Mouse (Mus musculus): Measurements from ENCODE around the gene Syk. TPM values are rescaled to one million over a fixed set of nuclear protein-coding genes. Genes with fewer than 3 reads are reported as not detected.

The Syk gene
- polyA plus RNA-seq, 1 experiment from 2014 or later, result 3.7 TPM

- Histone ChIP-seq H3K9me3 (no peaks in the 10 kb centered on the region; the same call in 1 of the 2 replicates), H3K27me3 (no peaks in the 10 kb centered on the region), H3K9ac (no peak overlapping the region), H3K36me3 (no peaks in the 10 kb centered on the region), H3K4me3 (no peak overlapping the region), H3K27ac (no peak overlapping the region), H3K4me2 (no peak overlapping the region), H3K4me1 (no peaks in the 10 kb centered on the region)
- no peak for ATAC-seq (ENCODE audit: insufficient number of reproducible peaks, insufficient read depth, low FRiP score, low TSS enrichment, low read depth)
- WGBS, result 82% methylated on average over 9 of the region's 9 CpGs
Observed at GRCm38 (mm10) chr13:52551275-52551674, 31.7 kb upstream of the Syk start.

- Histone ChIP-seq H3K27ac (no peak overlapping the region), H3K4me1 (no peaks in the 10 kb centered on the region), H3K9me3 (no peaks in the 10 kb centered on the region; the same call in 1 of the 2 replicates), H3K36me3 (no peaks in the 10 kb centered on the region), H3K27me3 (no peaks in the 10 kb centered on the region), H3K9ac (no peak overlapping the region), H3K4me2 (no peak overlapping the region), H3K4me3 (no peak overlapping the region)
- 59% methylated on average over 9 of the region's 9 CpGs for WGBS
- no peak for ATAC-seq (ENCODE audit: insufficient number of reproducible peaks, insufficient read depth, low FRiP score, low TSS enrichment, low read depth)
Observed at GRCm38 (mm10) chr13:52552822-52553477, 30.0 kb upstream of the Syk start.

- Histone ChIP-seq H3K9me3 (no peaks in the 10 kb centered on the region), H3K27ac (no peak overlapping the region), H3K36me3 (no peaks in the 10 kb centered on the region), H3K4me1 (no peaks in the 10 kb centered on the region), H3K9ac (no peak overlapping the region), H3K4me3 (no peak overlapping the region), H3K27me3 (no peaks in the 10 kb centered on the region), H3K4me2 (no peak overlapping the region)
- 86% methylated on average over 9 of the region's 9 CpGs for WGBS
- ATAC-seq (ENCODE audit: insufficient number of reproducible peaks, insufficient read depth, low FRiP score, low TSS enrichment, low read depth), result no peak
Observed at GRCm38 (mm10) chr13:52554722-52555121, 28.3 kb upstream of the Syk start.

- Histone ChIP-seq H3K4me3 (no peak overlapping the region), H3K36me3 (no peaks in the 10 kb centered on the region), H3K27me3 (no peaks in the 10 kb centered on the region), H3K9me3 (no peaks in the 10 kb centered on the region), H3K4me2 (no peak overlapping the region), H3K9ac (no peak overlapping the region), H3K4me1 (peaks cover 12% of the 10 kb centered on the region), H3K27ac (no peak overlapping the region)
- ATAC-seq (ENCODE audit: insufficient number of reproducible peaks, insufficient read depth, low FRiP score, low TSS enrichment, low read depth), result no peak
- 77% methylated on average over 7 of the region's 7 CpGs for WGBS
Observed at GRCm38 (mm10) chr13:52557421-52557820, 25.6 kb upstream of the Syk start.

- peaks cover 13% of the 10 kb centered on the region for H3K4me1 ChIP-seq
- no peak overlapping the region for H3K4me2 ChIP-seq
- no peak for ATAC-seq (ENCODE audit: insufficient number of reproducible peaks, insufficient read depth, low FRiP score, low TSS enrichment, low read depth)
- 82% methylated on average over 8 of the region's 8 CpGs for WGBS
- H3K4me3 ChIP-seq, result no peak overlapping the region
- no peaks in the 10 kb centered on the region for H3K9me3 ChIP-seq
- H3K36me3 ChIP-seq, result no peaks in the 10 kb centered on the region
- H3K27me3 ChIP-seq, result no peaks in the 10 kb centered on the region
- H3K27ac ChIP-seq, result no peak overlapping the region
- H3K9ac ChIP-seq, result no peak overlapping the region
Observed at GRCm38 (mm10) chr13:52561367-52562165, 21.4 kb upstream of the Syk start.

- no peak overlapping the region for H3K9ac ChIP-seq
- no peaks in the 10 kb centered on the region for H3K9me3 ChIP-seq
- no peak overlapping the region for H3K4me3 ChIP-seq
- 26% methylated on average over 4 of the region's 4 CpGs for WGBS
- no peaks in the 10 kb centered on the region for H3K27me3 ChIP-seq
- ATAC-seq (ENCODE audit: insufficient number of reproducible peaks, insufficient read depth, low FRiP score, low TSS enrichment, low read depth), result no peak
- H3K4me2 ChIP-seq, result no peak overlapping the region
- H3K4me1 ChIP-seq, result peaks cover 13% of the 10 kb centered on the region
- no peak overlapping the region for H3K27ac ChIP-seq
- H3K36me3 ChIP-seq, result no peaks in the 10 kb centered on the region
Observed at GRCm38 (mm10) chr13:52562166-52562571, 20.8 kb upstream of the Syk start.

- Histone ChIP-seq H3K4me3 (no peak overlapping the region), H3K27me3 (no peaks in the 10 kb centered on the region), H3K36me3 (no peaks in the 10 kb centered on the region), H3K9me3 (no peaks in the 10 kb centered on the region), H3K4me1 (peaks cover 15% of the 10 kb centered on the region), H3K27ac (no peak overlapping the region), H3K4me2 (no peak overlapping the region), H3K9ac (no peak overlapping the region)
- WGBS, result 82% methylated on average over 18 of the region's 18 CpGs
- ATAC-seq (ENCODE audit: insufficient number of reproducible peaks, insufficient read depth, low FRiP score, low TSS enrichment, low read depth), result no peak
Observed at GRCm38 (mm10) chr13:52565103-52565739, 17.8 kb upstream of the Syk start.

- Histone ChIP-seq H3K27ac (no peak overlapping the region), H3K36me3 (no peaks in the 10 kb centered on the region), H3K4me3 (no peak overlapping the region), H3K4me2 (no peak overlapping the region), H3K27me3 (no peaks in the 10 kb centered on the region), H3K9ac (no peak overlapping the region), H3K4me1 (peaks cover 14% of the 10 kb centered on the region), H3K9me3 (no peaks in the 10 kb centered on the region)
- 87% methylated on average over 9 of the region's 9 CpGs for WGBS
- no peak for ATAC-seq (ENCODE audit: insufficient number of reproducible peaks, insufficient read depth, low FRiP score, low TSS enrichment, low read depth)
Observed at GRCm38 (mm10) chr13:52566188-52566760, 16.7 kb upstream of the Syk start.

- Histone ChIP-seq H3K27me3 (no peaks in the 10 kb centered on the region), H3K36me3 (no peaks in the 10 kb centered on the region), H3K27ac (no peak overlapping the region), H3K4me3 (no peak overlapping the region), H3K9me3 (no peaks in the 10 kb centered on the region), H3K4me1 (peaks cover 10% of the 10 kb centered on the region), H3K4me2 (no peak overlapping the region), H3K9ac (no peak overlapping the region)
- WGBS, result 73% methylated on average over 7 of the region's 7 CpGs
- no peak for ATAC-seq (ENCODE audit: insufficient number of reproducible peaks, insufficient read depth, low FRiP score, low TSS enrichment, low read depth)
Observed at GRCm38 (mm10) chr13:52566777-52567176, 16.2 kb upstream of the Syk start.

GRCm38 (mm10) chr13:52569194-52569769 lies 13.7 kb upstream of the Syk start:
- H3K27ac ChIP-seq, result no peak overlapping the region
- peaks cover 3% of the 10 kb centered on the region; the same call in 1 of the 2 replicates for H3K4me1 ChIP-seq
- H3K9me3 ChIP-seq, result no peaks in the 10 kb centered on the region
- ATAC-seq (ENCODE audit: insufficient number of reproducible peaks, insufficient read depth, low FRiP score, low TSS enrichment, low read depth), result no peak
- no peak overlapping the region for H3K4me3 ChIP-seq
- no peak overlapping the region for H3K4me2 ChIP-seq
- H3K27me3 ChIP-seq, result no peaks in the 10 kb centered on the region
- WGBS, result 67% methylated on average over 8 of the region's 8 CpGs
- no peaks in the 10 kb centered on the region for H3K36me3 ChIP-seq
- H3K9ac ChIP-seq, result no peak overlapping the region

- no peak for ATAC-seq (ENCODE audit: insufficient number of reproducible peaks, insufficient read depth, low FRiP score, low TSS enrichment, low read depth)
- no peak overlapping the region for H3K27ac ChIP-seq
- H3K4me3 ChIP-seq, result no peak overlapping the region
- H3K27me3 ChIP-seq, result no peaks in the 10 kb centered on the region
- no peaks in the 10 kb centered on the region for H3K9me3 ChIP-seq
- 86% methylated on average over 9 of the region's 9 CpGs for WGBS
- peaks cover 3% of the 10 kb centered on the region; the same call in 1 of the 2 replicates for H3K4me1 ChIP-seq
- no peaks in the 10 kb centered on the region for H3K36me3 ChIP-seq
- H3K9ac ChIP-seq, result no peak overlapping the region
- no peak overlapping the region for H3K4me2 ChIP-seq
Observed at GRCm38 (mm10) chr13:52570276-52570675, 12.7 kb upstream of the Syk start.

All from embryonic facial prominence, embryonic 13.5 days (tissue).